In the genomic region with DNA sequence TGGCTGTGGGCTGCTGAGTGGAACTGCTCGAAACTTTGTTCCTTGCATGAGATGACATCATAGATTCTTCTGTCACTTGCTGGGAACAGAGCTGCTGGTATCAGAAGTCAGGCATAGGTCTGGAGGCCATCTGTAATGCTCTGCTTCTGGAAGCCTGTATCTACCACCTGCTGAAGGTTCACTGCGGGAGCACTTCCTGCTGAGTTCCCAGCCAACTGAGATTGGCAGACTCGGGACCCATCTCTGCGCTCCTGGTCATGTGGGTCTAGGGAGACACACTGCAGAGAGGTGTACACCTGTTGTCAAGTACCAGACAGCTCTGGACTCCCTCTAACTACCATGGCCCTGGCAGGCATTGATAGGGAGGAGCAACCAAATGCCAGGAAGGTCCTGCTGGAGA, we compare ENCODE assay signal across 20 mouse cellular contexts. TPM values are rescaled to one million over a fixed set of nuclear protein-coding genes. Genes with fewer than 3 reads are reported as not detected.
DNase-seq lines count a peak whose midpoint lies in the region; ATAC-seq lines count a peak whose summit lies in the region.
"Had no signal": no experiment of that assay in that cellular context is flagged by ENCODE, and none has a peak within 500 bp of the region (broad histone marks: within the 10 kb centered on the region; RNA-seq: fewer than 3 reads in every experiment).

No protein-coding gene starts in this region.

- H3K36me3 ChIP-seq in kidney, embryonic 15.5 days, result no peaks in the 10 kb centered on the region; the same call in 1 of the 2 replicates
- H3K36me3 ChIP-seq: embryonic facial prominence, embryonic 10.5 days; heart, embryonic 15.5 days; intestine, embryonic 15.5 days had no signal

- 80% methylated on average over 4 of the region's 4 CpGs for WGBS in kidney, embryonic 15.5 days

- H3K9ac ChIP-seq in kidney, embryonic 15.5 days, result no peak overlapping the region
- H3K9ac ChIP-seq: forebrain, embryonic 13.5 days; heart, embryonic 15.5 days; hindbrain, embryonic 14.5 days; intestine, embryonic 15.5 days had no signal

- H3K4me1 ChIP-seq in kidney, embryonic 15.5 days, result 0 out of 2 replicates have a peak, but pooled peaks cover 3% of the 10 kb centered on the region
- H3K4me1 ChIP-seq: forebrain, embryonic 13.5 days; heart, embryonic 15.5 days; intestine, embryonic 15.5 days had no signal

- ATAC-seq in kidney, embryonic 15.5 days (replicated peaks; ENCODE audit: low FRiP score), result 0 out of 2 replicates have a peak, but pooled peaks have one; percentile 15
- ATAC-seq: forebrain, embryonic 13.5 days; intestine, embryonic 15.5 days had no signal

- H3K9me3 ChIP-seq in kidney, embryonic 15.5 days (replicated peaks), result no peaks in the 10 kb centered on the region
- H3K9me3 ChIP-seq: embryonic facial prominence, embryonic 10.5 days; forebrain, embryonic 13.5 days; heart, embryonic 15.5 days; hindbrain, embryonic 10.5 days; intestine, embryonic 15.5 days had no signal

- H3K4me2 ChIP-seq in kidney, embryonic 15.5 days, result no peak overlapping the region
- H3K4me2 ChIP-seq: forebrain, embryonic 13.5 days; heart, embryonic 11.5 days; heart, embryonic 15.5 days; hindbrain, embryonic 14.5 days; intestine, embryonic 15.5 days had no signal

- no peak overlapping the region for H3K4me3 ChIP-seq in kidney, embryonic 15.5 days (replicated peaks)
- H3K4me3 ChIP-seq: embryonic facial prominence, embryonic 10.5 days; forebrain, embryonic 13.5 days; gastrocnemius, adult 2 months; heart, adult 2 months; heart, embryonic 15.5 days; hindbrain, embryonic 10.5 days; intestine, embryonic 15.5 days had no signal

- DNase-seq in kidney, postnatal 36 days, result no peak
- DNase-seq in cerebellum, adult 8-10 months, result peak; percentile 19
- peak; percentile 18 to 27 for DNase-seq in cerebellum, postnatal 10 days
- DNase-seq in right cerebral cortex, postnatal 36 days (ENCODE audit: low spot score in 2 of 2), result no peak
- no peak for DNase-seq in gastrocnemius, postnatal 14 days
- DNase-seq in neural tube, embryonic 10.5 days (ENCODE audit: extremely low spot score, low spot score), result no peak
- DNase-seq: adrenal gland, adult 2 months; adrenal gland, postnatal 25 days; gastrocnemius, adult 2 months; gastrocnemius, postnatal 36 days; heart, adult 2 months; kidney, adult 18-20 months had no signal

- intact Hi-C loops in gastrocnemius, postnatal 14 days (cut with DNase I; ENCODE audit: low total_unique reads), result no loop called here

- no peak overlapping the region for H3K27ac ChIP-seq in kidney, embryonic 15.5 days
- H3K27ac ChIP-seq: embryonic facial prominence, embryonic 10.5 days; forebrain, embryonic 13.5 days; gastrocnemius, adult 2 months; heart, adult 2 months; heart, embryonic 15.5 days; hindbrain, embryonic 10.5 days; hindbrain, embryonic 14.5 days; intestine, embryonic 15.5 days had no signal

- H3K27me3 ChIP-seq in kidney, embryonic 15.5 days, result no peaks in the 10 kb centered on the region
- H3K27me3 ChIP-seq: forebrain, embryonic 13.5 days; heart, embryonic 15.5 days; intestine, embryonic 15.5 days had no signal

RNA-seq across cellular contexts. Expression of a gene that starts 20.6 kb away (rescaled TPM):
- polyA plus RNA-seq in kidney, embryonic 15.5 days (2015; fragmentation: Nextera tagmentation; extraction: Ambion mirVana), result 2.0 and 2.1 TPM in 2 replicates
- 1 to 10 TPM; 5.6 to 6.8 TPM for total RNA-seq in gastrocnemius, postnatal 14 days (2021)

RNA-seq across cellular contexts. Expression of a gene that starts 54.9 kb away (rescaled TPM):
- polyA plus RNA-seq in kidney, embryonic 15.5 days (2015; fragmentation: Nextera tagmentation; extraction: Ambion mirVana), result 63.3 and 63.5 TPM in 2 replicates
- total RNA-seq in gastrocnemius, postnatal 14 days (2021), result 10 to 100 TPM; 23.3 to 28.6 TPM

Comparison
In these comparisons a context has a peak if more than half of its experiments do, and no peak if none do; other contexts are left out.
1. DNase-seq: peak in cerebellum, adult 8-10 months (single experiment) and cerebellum, postnatal 10 days (2 of 2); none in kidney, postnatal 36 days (0 of 2), right cerebral cortex, postnatal 36 days (0 of 2), gastrocnemius, postnatal 14 days (single experiment) and neural tube, embryonic 10.5 days (single experiment).